Mouse (Mus musculus): ENCODE measurements around the gene Swap70. TPM values are rescaled to one million over a fixed set of nuclear protein-coding genes. Genes with fewer than 3 reads are reported as not detected.

Swap70 gene
- total and polyA plus RNA-seq, 3 experiments = 296 to 398 (median 370) TPM

- in situ Hi-C loops (cut with MboI; ENCODE audit: low pct_ligation_motif_present, low pct_unique_long_range_greater_than_20kb, low sequenced_read_pairs) = no loop called here
- no peak overlapping the region for H3K4me3 ChIP-seq (replicated peaks in 1 of 3; ENCODE audit: low read depth in 2 of 3, low read length in 2 of 3, poor library complexity in 1 of 3)
- TF ChIP-seq JUN (IDR thresholded peaks at IDR 0.05; ENCODE audit: insufficient read depth, low read depth, low read length) (no peak), ZC3H11A (IDR thresholded peaks at IDR 0.05; ENCODE audit: low read depth, low read length) (no peak), GABPA (IDR thresholded peaks at IDR 0.05; ENCODE audit: insufficient replicate concordance, low read depth, low read length) (no peak), CHD2 (IDR thresholded peaks at IDR 0.05; ENCODE audit: low read length) (no peak), MAZ (IDR thresholded peaks at IDR 0.05; ENCODE audit: low read depth, low read length) (no peak), SMC3 (IDR thresholded peaks at IDR 0.05; ENCODE audit: low read depth, low read length) (no peak), ZKSCAN1 (IDR thresholded peaks at IDR 0.05; ENCODE audit: borderline replicate concordance, low read depth, low read length) (no peak), EP300 (IDR thresholded peaks at IDR 0.05; ENCODE audit: low read length) (no peak)
- dilution Hi-C loops (cut with MboI; ENCODE audit: extremely low pct_ligation_motif_present, extremely low pct_unique_long_range_greater_than_20kb, low sequenced_read_pairs) = no loop called here
- peaks cover 0 to 12% of the 10 kb centered on the region in 2 experiments; a peak in 2 of 4 replicates for H3K4me1 ChIP-seq (ENCODE audit: control insufficient read depth in 1 of 2, insufficient read depth in 2 of 2)
- DNase-seq (ENCODE audit: extremely low read depth) = no peak
- H3K9me3 ChIP-seq (replicated peaks; ENCODE audit: low read length) = no peaks in the 10 kb centered on the region
- H3K4me2 ChIP-seq (ENCODE audit: insufficient read depth, low read depth, poor library complexity, severe bottlenecking) = no peak overlapping the region
- H3K36me3 ChIP-seq (replicated peaks in 1 of 2; ENCODE audit: control insufficient read depth in 1 of 2, insufficient read depth in 1 of 2, low read length in 1 of 2) = peaks cover 30 to 62% of the 10 kb centered on the region in 2 experiments
- no peaks in the 10 kb centered on the region for H3K79me2 ChIP-seq (replicated peaks; ENCODE audit: control insufficient read depth, extremely low read depth, insufficient read depth, poor library complexity, severe bottlenecking)
- no peaks in the 10 kb centered on the region for H3K27me3 ChIP-seq (replicated peaks)
- H3K27ac ChIP-seq (ENCODE audit: insufficient read depth, low read depth) = no peak overlapping the region
- H3K9ac ChIP-seq (ENCODE audit: insufficient read depth, low read depth) = no peak overlapping the region
Observed at GRCm38 (mm10) chr7:110307741-110308140, 86.2 kb downstream of the Swap70 start.

- no peak for DNase-seq (ENCODE audit: extremely low read depth)
- Histone ChIP-seq H3K4me1 (ENCODE audit: control insufficient read depth in 1 of 2, insufficient read depth in 2 of 2) (peaks cover 0 to 23% of the 10 kb centered on the region in 2 experiments; a peak in 2 of 4 replicates), H3K79me2 (replicated peaks; ENCODE audit: control insufficient read depth, extremely low read depth, insufficient read depth, poor library complexity, severe bottlenecking) (no peaks in the 10 kb centered on the region), H3K9me3 (replicated peaks; ENCODE audit: low read length) (no peaks in the 10 kb centered on the region), H3K4me2 (ENCODE audit: insufficient read depth, low read depth, poor library complexity, severe bottlenecking) (no peak overlapping the region), H3K27me3 (replicated peaks) (no peaks in the 10 kb centered on the region), H3K9ac (ENCODE audit: insufficient read depth, low read depth) (no peak overlapping the region), H3K36me3 (replicated peaks in 1 of 2; ENCODE audit: control insufficient read depth in 1 of 2, insufficient read depth in 1 of 2, low read length in 1 of 2) (peaks cover 39 to 77% of the 10 kb centered on the region in 2 experiments), H3K4me3 (replicated peaks in 1 of 3; ENCODE audit: low read depth in 2 of 3, low read length in 2 of 3, poor library complexity in 1 of 3) (no peak overlapping the region), H3K27ac (ENCODE audit: insufficient read depth, low read depth) (no peak overlapping the region)
- dilution Hi-C loops (cut with MboI; ENCODE audit: extremely low pct_ligation_motif_present, extremely low pct_unique_long_range_greater_than_20kb, low sequenced_read_pairs) = no loop called here
- TF ChIP-seq RCOR1 (conservative IDR thresholded peaks at IDR 0.05; ENCODE audit: low read depth, low read length) (no peak), IRF4 (IDR thresholded peaks at IDR 0.05; ENCODE audit: low read depth, low read length) (no peak), RAD21 (IDR thresholded peaks at IDR 0.05; ENCODE audit: low read depth, low read length) (no peak), UBTF (IDR thresholded peaks at IDR 0.05; ENCODE audit: low read depth, low read length) (no peak), CHD2 (IDR thresholded peaks at IDR 0.05; ENCODE audit: low read length) (no peak), MAX (IDR thresholded peaks at IDR 0.05; ENCODE audit: low read length) (no peak)
- in situ Hi-C loops (cut with MboI; ENCODE audit: low pct_ligation_motif_present, low pct_unique_long_range_greater_than_20kb, low sequenced_read_pairs) = no loop called here
Observed at GRCm38 (mm10) chr7:110309246-110309645, 87.7 kb downstream of the Swap70 start.

All from CH12.LX (cell line).